Mouse (Mus musculus) limb, embryonic 11.5 days (tissue): ENCODE results near the gene Olfr1153. TPM values are rescaled to one million over a fixed set of nuclear protein-coding genes. Genes with fewer than 3 reads are reported as not detected.

Experiments used
- ATAC-seq: fragments of 200-750 bp; cut with Nextera tagmentation; 2 replicates; pipeline ENCODE4 v1.8.0; 2017; ENCODE audit warnings: low read depth; ENCODE audit not compliant: insufficient number of reproducible peaks, low FRiP score, low TSS enrichment
- DNase-seq: peaks from one replicate; pipeline ENCODE4 v3.0.0-alpha.2; 2015; ENCODE audit warnings: low spot score
- H3K27ac ChIP-seq: fragments of 300-500 bp; sonication (generic); replicated peaks from 2 replicates; pipeline ENCODE4 v1.5.1; 2014; ENCODE audit warnings: low read depth, mild to moderate bottlenecking, low read length
- H3K27me3 ChIP-seq: fragments of 300-500 bp; sonication (generic); 2 replicates; pipeline ENCODE4 v1.6.1; 2014; ENCODE audit warnings: mild to moderate bottlenecking, low read length, mixed read lengths; ENCODE audit not compliant: control insufficient read depth, insufficient read depth
- H3K36me3 ChIP-seq: fragments of 300-500 bp; sonication (generic); 2 replicates; pipeline ENCODE4 v1.6.1; 2014; ENCODE audit warnings: mild to moderate bottlenecking, low read length, moderate library complexity, mixed read lengths; ENCODE audit not compliant: control insufficient read depth, insufficient read depth
- H3K4me1 ChIP-seq: fragments of 300-500 bp; sonication (generic); 2 replicates; pipeline ENCODE4 v1.6.1; 2014; ENCODE audit warnings: low read length, mixed read lengths; ENCODE audit not compliant: control insufficient read depth, insufficient read depth
- H3K4me2 ChIP-seq: fragments of 300-500 bp; sonication (generic); 2 replicates; pipeline ENCODE4 v1.6.1; 2014; ENCODE audit warnings: low read depth, mild to moderate bottlenecking, moderate library complexity; ENCODE audit not compliant: severe bottlenecking
- H3K4me3 ChIP-seq: fragments of 300-500 bp; sonication (generic); 2 replicates; pipeline ENCODE4 v1.5.1; 2014; ENCODE audit warnings: low read depth, low read length
- H3K9ac ChIP-seq: fragments of 300-500 bp; sonication (generic); 2 replicates; pipeline ENCODE4 v1.6.1; 2014; ENCODE audit warnings: mild to moderate bottlenecking, low read length
- H3K9me3 ChIP-seq: fragments of 300-500 bp; sonication (generic); 2 replicates; pipeline ENCODE4 v1.6.1; 2016; ENCODE audit warnings: low read length; ENCODE audit not compliant: control insufficient read depth
- WGBS: fragments of 180-500 bp; shearing (Covaris S2); extraction: QIAGEN DNeasy Blood & Tissue Kit; methylation state at CpG from one replicate; pipeline ENCODE4 v1.1.7; 2014; 5-methylcytosine and 5-hydroxymethylcytosine counted together
- polyA plus RNA-seq: library from polyadenylated mRNA; unstranded; fragments of >200 nt; fragmentation: Nextera tagmentation; extraction: Ambion mirVana; gene quantifications from 2 replicates; pipeline ENCODE4 v1.2.1, GENCODE M21; 2014

The Olfr1153 gene
- not detected in 2 replicates for polyA plus RNA-seq

- Histone ChIP-seq H3K4me3 (no peak within 1 kb of the TSS), H3K4me2 (no peak within 1 kb of the TSS), H3K27ac (no peak within 1 kb of the TSS), H3K36me3 (no peaks in the 10 kb centered on the region), H3K9ac (no peak within 1 kb of the TSS), H3K9me3 (no peaks in the 10 kb centered on the region), H3K4me1 (no peaks in the 10 kb centered on the region), H3K27me3 (no peaks in the 10 kb centered on the region)
- 78% methylated on average over 1 of the region's 1 CpGs for WGBS
- ATAC-seq (no peak), DNase-seq (no peak)
Measured at GRCm38 (mm10) chr2:87894662-87895061, at the start of gene Olfr1153. Gene Olfr1153 (plus strand): TSS chr2:87894962.

GRCm38 (mm10) chr2:87855562-87855961 is 39.2 kb upstream of the Olfr1153 start, which contains the start of gene Olfr1151:
Gene Olfr1151 (plus strand): TSS chr2:87855862.
- no peak for ATAC-seq
- WGBS, result 83% methylated on average over 1 of the region's 1 CpGs

DNA sequence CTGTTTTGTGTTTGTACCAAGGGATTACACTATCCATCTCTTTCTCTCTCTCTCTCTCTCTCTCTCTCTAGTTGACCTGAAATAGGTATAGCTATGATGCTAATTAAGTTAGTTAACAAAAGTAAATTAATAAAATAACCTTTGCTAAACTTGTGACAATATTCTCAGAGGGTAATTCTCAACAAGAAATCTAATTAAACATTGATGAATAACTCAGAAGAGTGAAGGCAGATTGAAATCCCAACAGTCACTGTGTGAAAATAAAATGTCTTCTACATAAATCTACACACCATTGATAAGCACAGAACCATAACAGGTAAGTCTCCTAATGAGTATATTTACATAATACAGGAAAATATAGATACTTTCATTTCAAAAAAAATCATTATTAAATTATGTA is 28.6 kb upstream of the Olfr1153 start, which contains the start of gene Olfr1152:
Olfr1152 (plus strand) TSS at position 301 of the 400 bp plus-strand sequence.
- H3K4me3 ChIP-seq, result no peak within 1 kb of the TSS
- ATAC-seq (no peak), DNase-seq (no peak)
- no peak within 1 kb of the TSS for H3K9ac ChIP-seq
- H3K9me3 ChIP-seq, result no peaks in the 10 kb centered on the region
- H3K27ac ChIP-seq, result no peak within 1 kb of the TSS
- no peak within 1 kb of the TSS for H3K4me2 ChIP-seq
- no peaks in the 10 kb centered on the region for H3K27me3 ChIP-seq
- no peaks in the 10 kb centered on the region for H3K36me3 ChIP-seq
- H3K4me1 ChIP-seq, result no peaks in the 10 kb centered on the region

More at GRCm38 (mm10) chr2:87855562-87855961, 39.2 kb upstream of the Olfr1153 start, which contains the start of gene Olfr1151:
- H3K4me1 ChIP-seq, result no peaks in the 10 kb centered on the region
- H3K9me3 ChIP-seq, result no peaks in the 10 kb centered on the region
- no peak for DNase-seq
- H3K4me3 ChIP-seq, result no peak within 1 kb of the TSS
- no peak within 1 kb of the TSS for H3K27ac ChIP-seq
- no peaks in the 10 kb centered on the region for H3K36me3 ChIP-seq
- H3K9ac ChIP-seq, result no peak within 1 kb of the TSS
- H3K4me2 ChIP-seq, result no peak within 1 kb of the TSS
- H3K27me3 ChIP-seq, result no peaks in the 10 kb centered on the region

- no peaks in the 10 kb centered on the region for H3K27me3 ChIP-seq
- H3K4me3 ChIP-seq, result no peak within 1 kb of the TSS
- ATAC-seq (no peak), DNase-seq (no peak)
- no peak within 1 kb of the TSS for H3K27ac ChIP-seq
- H3K9ac ChIP-seq, result no peak within 1 kb of the TSS
- H3K9me3 ChIP-seq, result no peaks in the 10 kb centered on the region
- H3K36me3 ChIP-seq, result no peaks in the 10 kb centered on the region
- WGBS, result 94% methylated on average over 1 of the region's 1 CpGs
- no peak within 1 kb of the TSS for H3K4me2 ChIP-seq
- no peaks in the 10 kb centered on the region for H3K4me1 ChIP-seq
Measured at GRCm38 (mm10) chr2:87905066-87905465, 10.3 kb downstream of the Olfr1153 start, which contains the start of gene Olfr1154. Gene Olfr1154 (minus strand): TSS chr2:87905166.

GRCm38 (mm10) chr2:87945037-87945436 is 50.3 kb downstream of the Olfr1153 start, which contains the start of gene Olfr1155:
Gene Olfr1155 (minus strand): TSS chr2:87945137.
- Histone ChIP-seq H3K27me3 (no peaks in the 10 kb centered on the region), H3K27ac (no peak within 1 kb of the TSS), H3K4me1 (no peaks in the 10 kb centered on the region), H3K4me3 (no peak within 1 kb of the TSS), H3K9me3 (no peaks in the 10 kb centered on the region), H3K9ac (no peak within 1 kb of the TSS), H3K4me2 (no peak within 1 kb of the TSS), H3K36me3 (no peaks in the 10 kb centered on the region)
- ATAC-seq (no peak), DNase-seq (no peak)
- 92% methylated on average over 1 of the region's 1 CpGs for WGBS

Other genes with a start within 250 kb of the Olfr1153 start
- gene Olfr1133, start 247.6 kb upstream of the Olfr1153 start, polyA plus RNA-seq, result not detected in 2 replicates
- gene Olfr1134, start 236.5 kb upstream of the Olfr1153 start, polyA plus RNA-seq, result not detected in 2 replicates
- gene Olfr1135, start 221.3 kb upstream of the Olfr1153 start, polyA plus RNA-seq, result not detected in 2 replicates
- gene Olfr1136, start 201.0 kb upstream of the Olfr1153 start, polyA plus RNA-seq, result not detected in 2 replicates
- not detected in 2 replicates for gene Olfr1137, start 181.8 kb upstream of the Olfr1153 start, polyA plus RNA-seq
- gene Olfr1138, start 155.0 kb upstream of the Olfr1153 start, polyA plus RNA-seq, result not detected in 2 replicates
- not detected in 2 replicates for gene Olfr1140, start 151.2 kb upstream of the Olfr1153 start, polyA plus RNA-seq
- gene Olfr1141, start 141.0 kb upstream of the Olfr1153 start, polyA plus RNA-seq, result not detected in 2 replicates
- not detected in 2 replicates for gene Olfr152, start 115.5 kb upstream of the Olfr1153 start, polyA plus RNA-seq
- not detected in 2 replicates for gene Olfr1143, start 94.4 kb upstream of the Olfr1153 start, polyA plus RNA-seq
- not detected in 2 replicates for gene Olfr1145, start 85.1 kb upstream of the Olfr1153 start, polyA plus RNA-seq
- not detected in 2 replicates for gene Olfr1148, start 64.4 kb upstream of the Olfr1153 start, polyA plus RNA-seq
- not detected in 2 replicates for gene Olfr1150-ps1, start 51.0 kb upstream of the Olfr1153 start, polyA plus RNA-seq
- not detected in 2 replicates for gene Olfr1151, start 39.1 kb upstream of the Olfr1153 start, polyA plus RNA-seq
- gene Olfr1152, start 28.5 kb upstream of the Olfr1153 start, polyA plus RNA-seq, result not detected in 2 replicates
- not detected in 2 replicates for gene Olfr1154, start 10.2 kb downstream of the Olfr1153 start, polyA plus RNA-seq
- not detected in 2 replicates for gene Olfr1155, start 50.2 kb downstream of the Olfr1153 start, polyA plus RNA-seq
- not detected in 2 replicates for gene Olfr1156, start 58.1 kb downstream of the Olfr1153 start, polyA plus RNA-seq
- not detected in 2 replicates for gene Olfr1157, start 73.3 kb downstream of the Olfr1153 start, polyA plus RNA-seq
- gene Olfr74, start 79.7 kb downstream of the Olfr1153 start, polyA plus RNA-seq, result not detected in 2 replicates
- not detected in 2 replicates for gene Olfr1158, start 95.2 kb downstream of the Olfr1153 start, polyA plus RNA-seq
- not detected in 2 replicates for gene Olfr1160, start 113.3 kb downstream of the Olfr1153 start, polyA plus RNA-seq
- gene Olfr1161, start 127.8 kb downstream of the Olfr1153 start, polyA plus RNA-seq, result not detected in 2 replicates
- 0.09 TPM in 1 of 2 replicates, not detected in the other for gene Olfr73, start 142.7 kb downstream of the Olfr1153 start, polyA plus RNA-seq
- gene Olfr1162, start 156.2 kb downstream of the Olfr1153 start, polyA plus RNA-seq, result not detected in 2 replicates
- gene Olfr1163, start 176.9 kb downstream of the Olfr1153 start, polyA plus RNA-seq, result not detected in 2 replicates
- not detected in 2 replicates for gene Olfr1164, start 199.0 kb downstream of the Olfr1153 start, polyA plus RNA-seq
- not detected in 2 replicates for gene Olfr1166, start 233.3 kb downstream of the Olfr1153 start, polyA plus RNA-seq